Mouse (Mus musculus): ENCODE results near the gene Col5a3. TPM values are rescaled to one million over a fixed set of nuclear protein-coding genes. Genes with fewer than 3 reads are reported as not detected.

The Col5a3 gene
- polyA plus RNA-seq, 1 experiment = 1.3 TPM

DNA sequence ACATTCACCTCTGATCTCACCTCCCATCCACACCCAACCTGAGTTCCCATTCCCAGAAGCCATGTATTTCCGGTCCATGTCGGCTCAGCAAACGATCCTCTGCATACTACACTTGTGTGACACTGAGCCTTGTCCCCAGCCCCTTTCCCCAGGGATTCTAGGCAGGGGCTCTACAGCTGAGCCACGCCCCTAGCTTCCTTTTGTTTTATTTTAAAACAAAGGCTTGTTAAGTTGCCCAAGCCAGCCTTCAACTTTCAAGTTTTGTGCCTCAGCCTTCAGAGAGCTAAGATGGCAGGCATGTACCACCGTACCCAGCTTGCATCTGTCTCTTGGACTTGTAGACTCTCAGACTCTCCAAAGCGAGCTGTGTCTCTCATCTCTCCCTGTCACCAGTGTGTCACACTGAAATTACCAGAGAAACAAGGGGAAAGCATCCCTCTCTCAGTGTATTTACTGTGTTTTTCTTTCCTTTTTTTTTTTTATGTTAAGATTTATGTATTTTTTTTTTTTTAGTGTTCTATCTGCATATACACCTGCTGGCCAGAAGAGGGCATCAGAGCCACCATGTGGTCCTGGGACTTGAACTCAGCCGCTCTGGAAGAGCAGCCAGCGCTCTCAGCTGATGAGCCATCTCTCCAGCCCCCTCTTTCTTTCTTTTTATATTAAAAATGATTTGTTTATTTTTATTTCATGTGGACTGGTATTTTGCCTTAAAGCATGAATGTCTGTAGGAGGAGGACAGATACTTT lies 76.4 kb downstream of the Col5a3 start:
- TF ChIP-seq CTCF (IDR thresholded peaks at IDR 0.05; ENCODE audit: extremely low read depth, insufficient read depth, low read length) (peak; percentile 45), POLR2A (IDR thresholded peaks at IDR 0.05; ENCODE audit: extremely low read depth, insufficient read depth, low read length) (no peak)

DNA sequence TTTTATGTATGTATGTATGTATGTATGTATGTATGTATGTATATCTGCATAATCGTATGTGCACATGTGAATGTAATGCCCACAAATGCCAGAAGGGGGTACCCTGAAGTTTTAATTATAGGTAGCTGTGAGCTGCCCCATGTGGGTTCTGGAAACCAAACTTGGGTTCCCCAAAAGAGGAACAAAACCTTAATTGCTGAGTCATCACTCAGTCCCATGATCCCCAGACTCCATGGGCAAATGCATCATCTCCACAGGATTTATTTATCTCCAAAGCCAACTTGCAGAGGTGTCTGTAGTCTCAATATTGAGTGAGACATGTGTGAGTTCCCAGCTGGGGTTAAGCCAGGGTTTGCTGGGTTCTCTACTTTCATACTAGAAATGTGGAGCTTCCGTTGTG lies 77.6 kb downstream of the Col5a3 start:
- TF ChIP-seq CTCF (IDR thresholded peaks at IDR 0.05; ENCODE audit: extremely low read depth, insufficient read depth, low read length) (no peak), POLR2A (IDR thresholded peaks at IDR 0.05; ENCODE audit: extremely low read depth, insufficient read depth, low read length) (no peak)
- H3K27ac ChIP-seq (ENCODE audit: insufficient read depth, low read length) = no peak overlapping the region
- H3K4me1 ChIP-seq (ENCODE audit: control insufficient read depth, insufficient read depth, low read length) = no peaks in the 10 kb centered on the region
- no peak overlapping the region for H3K4me3 ChIP-seq (ENCODE audit: insufficient read depth, low read length)

More for the DNA sequence above, 76.4 kb downstream of the Col5a3 start:
- H3K27ac ChIP-seq (ENCODE audit: insufficient read depth, low read length) = no peak overlapping the region
- no peaks in the 10 kb centered on the region for H3K4me1 ChIP-seq (ENCODE audit: control insufficient read depth, insufficient read depth, low read length)
- H3K4me3 ChIP-seq (ENCODE audit: insufficient read depth, low read length) = no peak overlapping the region

DNA sequence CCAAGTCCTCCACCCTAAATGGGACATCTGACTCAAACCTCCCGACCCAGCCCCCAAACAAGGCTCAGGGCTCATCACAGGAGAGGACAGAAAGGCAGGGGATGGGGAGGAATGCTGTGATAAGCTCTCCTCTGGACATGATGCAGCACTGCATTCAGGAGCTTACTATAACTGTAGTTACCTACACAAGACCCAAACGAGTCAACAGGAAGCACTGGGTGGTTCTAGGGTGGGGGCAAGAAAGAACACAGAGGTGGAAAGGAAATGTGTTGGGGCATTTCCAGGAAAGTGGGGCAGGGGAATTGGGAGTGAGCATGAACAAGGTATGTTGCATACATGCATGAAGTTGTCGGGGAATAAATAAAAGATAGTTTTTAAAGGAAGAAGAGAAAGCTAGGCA lies 80.2 kb downstream of the Col5a3 start:
- H3K27ac ChIP-seq (ENCODE audit: insufficient read depth, low read length) = no peak overlapping the region
- H3K4me1 ChIP-seq (ENCODE audit: control insufficient read depth, insufficient read depth, low read length) = no peaks in the 10 kb centered on the region
- TF ChIP-seq CTCF (IDR thresholded peaks at IDR 0.05; ENCODE audit: extremely low read depth, insufficient read depth, low read length) (no peak), POLR2A (IDR thresholded peaks at IDR 0.05; ENCODE audit: extremely low read depth, insufficient read depth, low read length) (no peak)
- no peak overlapping the region for H3K4me3 ChIP-seq (ENCODE audit: insufficient read depth, low read length)

DNA sequence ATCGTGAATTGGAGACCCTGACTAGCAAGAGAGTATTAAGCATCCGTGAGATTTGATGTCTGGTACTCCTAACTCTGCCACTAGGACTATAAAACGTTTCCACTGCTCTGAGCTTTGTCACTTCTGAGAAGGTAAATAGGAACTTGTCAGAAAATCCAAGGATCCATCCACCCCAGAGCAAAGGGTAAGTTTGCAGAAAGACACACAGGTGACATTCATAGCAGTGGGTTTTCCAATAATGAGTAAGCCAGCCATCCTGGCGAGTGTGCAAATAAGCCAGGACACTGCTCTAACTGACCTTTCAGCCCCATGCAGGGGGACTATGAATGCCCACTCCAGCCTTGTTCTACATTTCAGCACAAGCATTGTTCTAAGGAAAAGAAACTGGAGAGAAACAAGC lies 83.1 kb downstream of the Col5a3 start:
- TF ChIP-seq POLR2A (IDR thresholded peaks at IDR 0.05; ENCODE audit: extremely low read depth, insufficient read depth, low read length) = no peak
- no peak for TF ChIP-seq CTCF (IDR thresholded peaks at IDR 0.05; ENCODE audit: extremely low read depth, insufficient read depth, low read length)

DNA sequence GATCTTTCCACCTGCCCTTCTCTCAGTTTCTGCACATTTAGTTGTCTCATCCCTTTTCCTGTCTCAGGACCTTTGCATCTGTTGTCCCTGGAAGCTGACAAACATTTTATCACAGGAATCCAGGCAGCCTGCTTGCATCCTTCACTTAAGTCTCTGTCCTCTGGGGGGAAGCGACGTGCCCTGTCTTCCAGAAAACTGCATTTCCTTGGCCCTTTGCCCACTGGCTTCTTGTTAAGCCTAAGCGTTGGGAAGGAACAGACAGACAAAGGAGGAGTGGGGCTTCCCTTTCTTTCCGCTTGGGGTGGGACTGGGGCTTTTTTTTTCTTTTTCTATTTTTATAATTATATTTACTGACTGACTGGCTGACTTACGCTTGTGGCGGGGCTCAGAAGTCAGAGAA lies 85.4 kb downstream of the Col5a3 start:
- Histone ChIP-seq H3K27ac (ENCODE audit: insufficient read depth, low read length) (no peak overlapping the region), H3K4me3 (ENCODE audit: insufficient read depth, low read length) (no peak overlapping the region), H3K4me1 (ENCODE audit: control insufficient read depth, insufficient read depth, low read length) (no peaks in the 10 kb centered on the region)
- TF ChIP-seq POLR2A (IDR thresholded peaks at IDR 0.05; ENCODE audit: extremely low read depth, insufficient read depth, low read length) = no peak
- TF ChIP-seq CTCF (IDR thresholded peaks at IDR 0.05; ENCODE audit: extremely low read depth, insufficient read depth, low read length) = no peak

More for the DNA sequence above, 83.1 kb downstream of the Col5a3 start:
- Histone ChIP-seq H3K4me1 (ENCODE audit: control insufficient read depth, insufficient read depth, low read length) (no peaks in the 10 kb centered on the region), H3K27ac (ENCODE audit: insufficient read depth, low read length) (no peak overlapping the region), H3K4me3 (ENCODE audit: insufficient read depth, low read length) (no peak overlapping the region)

DNA sequence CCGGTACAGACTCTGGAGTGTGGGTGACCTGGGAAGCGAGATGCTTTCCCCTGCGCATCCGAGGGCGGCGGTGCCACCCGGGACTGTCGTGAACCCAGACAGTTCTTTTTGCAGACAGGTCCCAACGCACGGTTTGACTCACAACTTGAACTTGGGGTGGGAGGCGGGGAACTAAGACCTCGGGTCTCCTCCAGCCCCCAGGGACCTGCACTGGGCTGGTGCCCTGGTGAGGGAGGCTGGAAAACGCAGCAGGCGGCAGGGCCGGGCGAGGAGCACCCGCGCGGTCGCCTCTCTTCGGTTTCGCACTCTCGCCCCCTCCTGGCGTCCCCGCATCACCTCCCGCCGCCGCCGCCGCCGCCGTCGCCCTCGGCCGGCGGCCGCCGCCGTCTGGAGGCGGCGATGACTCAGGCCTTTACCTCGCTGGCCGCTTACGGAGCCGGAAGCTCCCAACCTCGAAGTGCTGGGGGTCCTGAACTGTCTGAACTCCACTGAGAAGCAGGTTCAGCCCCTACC lies 87.2 kb downstream of the Col5a3 start:
- H3K4me1 ChIP-seq (ENCODE audit: control insufficient read depth, insufficient read depth, low read length) = no peaks in the 10 kb centered on the region
- no peak for TF ChIP-seq CTCF (IDR thresholded peaks at IDR 0.05; ENCODE audit: extremely low read depth, insufficient read depth, low read length)
- no peak for TF ChIP-seq POLR2A (IDR thresholded peaks at IDR 0.05; ENCODE audit: extremely low read depth, insufficient read depth, low read length)
- H3K4me3 ChIP-seq (ENCODE audit: insufficient read depth, low read length) = peak overlapping the region; percentile 98
- peak overlapping the region; percentile 63; the same call in 1 of the 2 replicates for H3K27ac ChIP-seq (ENCODE audit: insufficient read depth, low read length)

DNA sequence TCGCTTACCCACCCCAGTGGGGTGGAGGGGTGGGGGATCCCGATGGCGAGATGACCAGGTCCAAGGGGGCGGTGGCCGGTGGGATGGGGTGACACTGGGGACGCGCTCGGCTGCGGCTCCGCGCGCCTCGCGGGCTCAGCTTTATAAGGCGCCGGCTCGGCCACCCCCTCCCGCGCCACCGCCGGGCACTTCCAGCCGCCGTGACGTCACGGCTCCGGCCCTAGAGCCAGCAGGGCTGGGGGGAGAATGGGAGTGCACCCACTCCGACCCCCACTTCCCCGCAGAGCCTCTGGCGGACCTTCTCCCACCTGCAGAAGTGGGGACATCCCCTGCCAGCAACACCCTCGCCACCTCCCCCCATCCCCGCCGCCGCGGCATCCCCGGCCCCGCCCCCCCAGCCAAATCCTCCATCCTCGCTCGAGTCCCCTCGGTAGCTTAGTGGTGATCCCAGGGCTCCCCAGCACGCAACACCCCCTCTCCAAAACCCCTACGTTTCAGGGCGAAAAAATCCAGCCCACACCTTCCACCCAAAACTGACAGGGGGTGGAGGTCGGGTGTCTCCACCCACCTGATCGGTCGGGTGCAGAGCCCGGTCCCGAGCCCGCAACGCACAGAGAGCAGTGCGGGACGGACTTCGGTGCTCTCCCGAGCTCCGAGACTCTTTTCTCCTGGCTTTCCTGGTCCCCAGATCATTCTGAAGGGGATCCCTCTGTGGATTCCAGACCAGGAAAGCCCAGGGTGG lies 87.8 kb downstream of the Col5a3 start:
- Histone ChIP-seq H3K4me3 (ENCODE audit: insufficient read depth, low read length) (peak overlapping the region; percentile 98), H3K4me1 (ENCODE audit: control insufficient read depth, insufficient read depth, low read length) (no peaks in the 10 kb centered on the region), H3K27ac (ENCODE audit: insufficient read depth, low read length) (peak overlapping the region; percentile 82)
- TF ChIP-seq CTCF (IDR thresholded peaks at IDR 0.05; ENCODE audit: extremely low read depth, insufficient read depth, low read length) (no peak), POLR2A (IDR thresholded peaks at IDR 0.05; ENCODE audit: extremely low read depth, insufficient read depth, low read length) (peak; percentile 45; the same call in 1 of the 2 replicates)

DNA sequence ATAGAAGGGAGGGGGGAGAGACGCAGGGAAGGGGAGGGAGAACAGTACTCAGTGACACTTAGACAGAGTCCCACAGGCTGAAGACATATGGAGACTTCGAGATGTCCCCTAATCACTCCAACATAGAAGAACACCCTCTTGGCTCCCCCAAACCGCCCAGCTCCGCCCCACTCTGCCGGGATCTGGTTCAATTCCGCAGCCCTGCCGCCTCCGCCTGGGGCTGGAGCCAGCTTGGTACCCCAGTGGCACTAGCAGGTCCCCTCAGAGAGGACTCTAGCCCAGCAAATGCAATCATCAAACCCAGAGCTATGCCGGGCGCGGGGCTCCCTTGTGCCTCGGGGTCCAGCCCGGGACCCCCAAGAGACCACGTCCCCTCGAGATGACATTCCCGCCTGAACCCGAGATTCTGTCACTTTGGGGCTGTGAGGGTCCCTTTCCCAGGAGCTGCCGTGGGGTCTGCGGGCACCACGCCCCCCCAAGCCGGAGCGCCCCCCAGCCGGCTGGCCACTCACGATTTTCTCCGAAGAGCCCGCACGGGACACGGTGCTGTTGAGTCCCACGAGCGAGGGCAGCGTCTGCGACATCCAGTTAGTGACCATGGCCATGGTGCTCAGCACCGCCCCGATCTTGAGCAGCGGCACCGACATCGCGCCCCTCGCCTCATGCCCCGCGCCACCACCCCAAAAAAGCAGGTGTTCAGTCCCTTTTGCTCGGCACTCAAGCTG lies 88.6 kb downstream of the Col5a3 start:
- H3K27ac ChIP-seq (ENCODE audit: insufficient read depth, low read length) = peak overlapping the region; percentile 82
- no peaks in the 10 kb centered on the region for H3K4me1 ChIP-seq (ENCODE audit: control insufficient read depth, insufficient read depth, low read length)
- TF ChIP-seq CTCF (IDR thresholded peaks at IDR 0.05; ENCODE audit: extremely low read depth, insufficient read depth, low read length) (no peak), POLR2A (IDR thresholded peaks at IDR 0.05; ENCODE audit: extremely low read depth, insufficient read depth, low read length) (no peak)
- H3K4me3 ChIP-seq (ENCODE audit: insufficient read depth, low read length) = peak overlapping the region; percentile 98

DNA sequence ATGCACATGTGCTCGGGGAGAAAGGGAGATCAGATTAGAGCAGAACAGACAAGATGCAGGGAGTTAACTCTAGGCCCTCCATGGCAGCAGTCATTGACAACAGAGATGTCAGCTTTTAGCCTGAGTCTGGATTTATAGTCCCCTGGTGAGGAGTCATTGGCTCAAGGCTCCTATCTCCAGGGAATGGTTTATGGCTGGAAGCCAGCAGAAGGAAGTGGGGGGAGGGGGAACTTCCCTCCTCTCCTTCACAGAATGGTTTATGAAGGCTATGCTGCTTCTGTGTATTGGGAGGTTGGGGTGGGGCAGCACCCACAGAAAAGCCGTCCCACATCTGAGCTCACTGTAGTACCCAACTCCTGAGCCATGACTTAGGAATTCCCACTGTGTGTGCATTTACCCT lies 93.3 kb downstream of the Col5a3 start:
- no peak overlapping the region for H3K27ac ChIP-seq (ENCODE audit: insufficient read depth, low read length)
- no peaks in the 10 kb centered on the region for H3K4me1 ChIP-seq (ENCODE audit: control insufficient read depth, insufficient read depth, low read length)
- no peak for TF ChIP-seq CTCF (IDR thresholded peaks at IDR 0.05; ENCODE audit: extremely low read depth, insufficient read depth, low read length)
- no peak for TF ChIP-seq POLR2A (IDR thresholded peaks at IDR 0.05; ENCODE audit: extremely low read depth, insufficient read depth, low read length)
- no peak overlapping the region for H3K4me3 ChIP-seq (ENCODE audit: insufficient read depth, low read length)

Other genes with a start within 250 kb of the Col5a3 start
- gene Zfp846, start 233.8 kb downstream of the Col5a3 start, polyA plus RNA-seq (2012; rRNA removed) = 11.9 TPM in 2 replicates
- 569 and 577 TPM in 2 replicates for gene Ubl5, start 172.2 kb downstream of the Col5a3 start, polyA plus RNA-seq (2012; rRNA removed)
- gene Fbxl12, start 170.3 kb downstream of the Col5a3 start, polyA plus RNA-seq (2012; rRNA removed) = 26.9 and 30.3 TPM in 2 replicates
- 47.1 and 47.4 TPM in 2 replicates for gene Pin1, start 163.0 kb downstream of the Col5a3 start, polyA plus RNA-seq (2012; rRNA removed)
- 202 and 204 TPM in 2 replicates for gene Olfm2, start 68.7 kb downstream of the Col5a3 start, polyA plus RNA-seq (2012; rRNA removed)
- gene Rdh8, start 3.4 kb upstream of the Col5a3 start, polyA plus RNA-seq (2012; rRNA removed) = not detected in 2 replicates
- gene A230050P20Rik, start 53.6 kb upstream of the Col5a3 start, polyA plus RNA-seq (2012; rRNA removed) = 237 and 256 TPM in 2 replicates
- gene Angptl6, start 64.7 kb upstream of the Col5a3 start, polyA plus RNA-seq (2012; rRNA removed) = 12.6 and 14.5 TPM in 2 replicates
- 41.7 and 43.4 TPM in 2 replicates for gene Ppan, start 73.1 kb upstream of the Col5a3 start, polyA plus RNA-seq (2012; rRNA removed)
- gene Eif3g, start 83.6 kb upstream of the Col5a3 start, polyA plus RNA-seq (2012; rRNA removed) = 114 and 115 TPM in 2 replicates
- 31.7 and 31.9 TPM in 2 replicates for gene Dnmt1, start 144.8 kb upstream of the Col5a3 start, polyA plus RNA-seq (2012; rRNA removed)
- 1.4 and 1.5 TPM in 2 replicates for gene S1pr2, start 161.7 kb upstream of the Col5a3 start, polyA plus RNA-seq (2012; rRNA removed)
- gene Mrpl4, start 187.7 kb upstream of the Col5a3 start, polyA plus RNA-seq (2012; rRNA removed) = 108 and 109 TPM in 2 replicates
- 2.8 and 3.6 TPM in 2 replicates for gene Icam1, start 200.9 kb upstream of the Col5a3 start, polyA plus RNA-seq (2012; rRNA removed)
- 1.7 and 2.3 TPM in 2 replicates for gene Icam4, start 214.3 kb upstream of the Col5a3 start, polyA plus RNA-seq (2012; rRNA removed)
- 176 and 200 TPM in 2 replicates for gene Icam5, start 217.0 kb upstream of the Col5a3 start, polyA plus RNA-seq (2012; rRNA removed)